Mouse (Mus musculus): ENCODE results near the gene Sp7. TPM values are rescaled to one million over a fixed set of nuclear protein-coding genes. Genes with fewer than 3 reads are reported as not detected.

Gene Sp7
- polyA plus RNA-seq, 1 experiment from 2014 or later: 1.2 TPM

GRCm38 (mm10) chr15:102331610-102332015, 35.4 kb downstream of the Sp7 start, which contains the start of gene Myg1:
Gene Myg1, plus strand, starts transcription at chr15:102331709.
- H3K36me3 ChIP-seq: peaks cover 65% of the 10 kb centered on the region
- H3K27me3 ChIP-seq: no peaks in the 10 kb centered on the region
- peak within 1 kb of the TSS; percentile 90 for H3K4me2 ChIP-seq
- ATAC-seq (ENCODE audit: low FRiP score): peak; percentile 94
- under 1% methylated on average over 30 of the region's 30 CpGs for WGBS
- peaks cover 31% of the 10 kb centered on the region for H3K4me1 ChIP-seq (replicated peaks)
- peak within 1 kb of the TSS; percentile 85 for H3K4me3 ChIP-seq
- H3K27ac ChIP-seq: peak within 1 kb of the TSS; percentile 77
- peak within 1 kb of the TSS; percentile 79 for H3K9ac ChIP-seq
- no peaks in the 10 kb centered on the region for H3K9me3 ChIP-seq

GRCm38 (mm10) chr15:102326892-102327291, 40.1 kb downstream of the Sp7 start:
- no peak overlapping the region for H3K27ac ChIP-seq
- ATAC-seq (ENCODE audit: low FRiP score): no peak
- 73% methylated on average over 8 of the region's 8 CpGs for WGBS
- peaks cover 39% of the 10 kb centered on the region for H3K36me3 ChIP-seq
- H3K4me1 ChIP-seq (replicated peaks): peaks cover 21% of the 10 kb centered on the region
- H3K4me2 ChIP-seq: peak overlapping the region; percentile 85
- H3K9ac ChIP-seq: peak overlapping the region; percentile 91
- H3K9me3 ChIP-seq: no peaks in the 10 kb centered on the region
- peak overlapping the region; percentile 89 for H3K4me3 ChIP-seq
- H3K27me3 ChIP-seq: no peaks in the 10 kb centered on the region

GRCm38 (mm10) chr15:102326022-102326576, 40.9 kb downstream of the Sp7 start, which contains the start of gene Pfdn5:
Gene Pfdn5, plus strand, starts transcription at chr15:102326116.
- ATAC-seq (ENCODE audit: low FRiP score): peak; percentile 91
- Histone ChIP-seq H3K27ac (peak within 1 kb of the TSS; percentile 75), H3K4me2 (peak within 1 kb of the TSS; percentile 85), H3K36me3 (peaks cover 39% of the 10 kb centered on the region), H3K4me3 (peak within 1 kb of the TSS; percentile 89), H3K9me3 (no peaks in the 10 kb centered on the region), H3K9ac (peak within 1 kb of the TSS; percentile 91), H3K4me1 (replicated peaks) (peaks cover 16% of the 10 kb centered on the region), H3K27me3 (no peaks in the 10 kb centered on the region)
- under 1% methylated on average over 40 of the region's 40 CpGs for WGBS

GRCm38 (mm10) chr15:102324654-102325473, 42.1 kb downstream of the Sp7 start:
- H3K4me3 ChIP-seq: peak overlapping the region; percentile 89; the same call in 1 of the 2 replicates
- no peak overlapping the region for H3K9ac ChIP-seq
- H3K27me3 ChIP-seq: no peaks in the 10 kb centered on the region
- ATAC-seq (ENCODE audit: low FRiP score): no peak
- WGBS: 81% methylated on average over 12 of the region's 12 CpGs
- H3K4me1 ChIP-seq (replicated peaks): peaks cover 13% of the 10 kb centered on the region
- H3K4me2 ChIP-seq: peak overlapping the region; percentile 85
- H3K9me3 ChIP-seq: no peaks in the 10 kb centered on the region
- H3K36me3 ChIP-seq: peaks cover 34% of the 10 kb centered on the region
- no peak overlapping the region for H3K27ac ChIP-seq

- 90% methylated on average over 6 of the region's 6 CpGs for WGBS
- Histone ChIP-seq H3K36me3 (peaks cover 29% of the 10 kb centered on the region), H3K9me3 (no peaks in the 10 kb centered on the region), H3K9ac (no peak overlapping the region), H3K4me3 (no peak overlapping the region), H3K27ac (no peak overlapping the region), H3K4me2 (no peak overlapping the region), H3K27me3 (no peaks in the 10 kb centered on the region), H3K4me1 (replicated peaks) (no peaks in the 10 kb centered on the region)
- no peak for ATAC-seq (ENCODE audit: low FRiP score)
These were observed 50.7 kb downstream of the Sp7 start for GRCm38 (mm10) chr15:102316263-102316662.

GRCm38 (mm10) chr15:102315292-102315691, 51.7 kb downstream of the Sp7 start:
- Histone ChIP-seq H3K27ac (no peak overlapping the region), H3K27me3 (no peaks in the 10 kb centered on the region), H3K4me3 (no peak overlapping the region), H3K4me2 (no peak overlapping the region), H3K9ac (no peak overlapping the region), H3K4me1 (replicated peaks) (no peaks in the 10 kb centered on the region), H3K36me3 (peaks cover 26% of the 10 kb centered on the region), H3K9me3 (no peaks in the 10 kb centered on the region)
- 90% methylated on average over 8 of the region's 8 CpGs for WGBS
- no peak for ATAC-seq (ENCODE audit: low FRiP score)

- no peak overlapping the region for H3K9ac ChIP-seq
- H3K36me3 ChIP-seq: peaks cover 23% of the 10 kb centered on the region
- H3K9me3 ChIP-seq: no peaks in the 10 kb centered on the region
- H3K4me1 ChIP-seq (replicated peaks): no peaks in the 10 kb centered on the region
- no peak overlapping the region for H3K4me2 ChIP-seq
- no peak for ATAC-seq (ENCODE audit: low FRiP score)
- no peaks in the 10 kb centered on the region for H3K27me3 ChIP-seq
- no peak overlapping the region for H3K27ac ChIP-seq
- H3K4me3 ChIP-seq: no peak overlapping the region
These were observed 55.5 kb downstream of the Sp7 start for GRCm38 (mm10) chr15:102311489-102311888.

- Histone ChIP-seq H3K27ac (no peak overlapping the region), H3K4me3 (no peak overlapping the region), H3K4me2 (no peak overlapping the region), H3K36me3 (peaks cover 28% of the 10 kb centered on the region), H3K4me1 (replicated peaks) (no peaks in the 10 kb centered on the region), H3K9me3 (no peaks in the 10 kb centered on the region), H3K9ac (no peak overlapping the region), H3K27me3 (no peaks in the 10 kb centered on the region)
- no peak for ATAC-seq (ENCODE audit: low FRiP score)
- 89% methylated on average over 10 of the region's 10 CpGs for whole genome bisulfite sequencing
These were observed 56.7 kb downstream of the Sp7 start for GRCm38 (mm10) chr15:102310074-102310845.

GRCm38 (mm10) chr15:102308717-102309116, 58.3 kb downstream of the Sp7 start:
- peaks cover 31% of the 10 kb centered on the region for H3K36me3 ChIP-seq
- no peaks in the 10 kb centered on the region for H3K9me3 ChIP-seq
- H3K4me2 ChIP-seq: no peak overlapping the region
- no peak overlapping the region for H3K27ac ChIP-seq
- 87% methylated on average over 9 of the region's 9 CpGs for WGBS
- ATAC-seq (ENCODE audit: low FRiP score): no peak
- H3K9ac ChIP-seq: no peak overlapping the region
- no peaks in the 10 kb centered on the region for H3K27me3 ChIP-seq
- H3K4me1 ChIP-seq (replicated peaks): no peaks in the 10 kb centered on the region
- no peak overlapping the region for H3K4me3 ChIP-seq

Other genes starting within 250 kb of the Sp7 start
- 50.8 and 57.4 TPM in 2 replicates for gene Spryd3, start 230.9 kb downstream of the Sp7 start, polyA plus RNA-seq (2015; fragmentation: Nextera tagmentation; extraction: Ambion mirVana)
- 0.49 and 1.2 TPM in 2 replicates for gene Igfbp6, start 222.8 kb downstream of the Sp7 start, polyA plus RNA-seq (2015; fragmentation: Nextera tagmentation; extraction: Ambion mirVana)
- gene Soat2, start 216.7 kb downstream of the Sp7 start, polyA plus RNA-seq (2015; fragmentation: Nextera tagmentation; extraction: Ambion mirVana): 0.14 TPM in 1 of 2 replicates, not detected in the other
- 68.8 and 71.7 TPM in 2 replicates for gene Zfp740, start 163.9 kb downstream of the Sp7 start, polyA plus RNA-seq (2015; fragmentation: Nextera tagmentation; extraction: Ambion mirVana)
- gene Csad, start 162.5 kb downstream of the Sp7 start, polyA plus RNA-seq (2015; fragmentation: Nextera tagmentation; extraction: Ambion mirVana): 43.2 and 44.5 TPM in 2 replicates
- 0.45 and 1.5 TPM in 2 replicates for gene Itgb7, start 135.2 kb downstream of the Sp7 start, polyA plus RNA-seq (2015; fragmentation: Nextera tagmentation; extraction: Ambion mirVana)
- gene Rarg, start 109.7 kb downstream of the Sp7 start, polyA plus RNA-seq (2015; fragmentation: Nextera tagmentation; extraction: Ambion mirVana): 5.7 and 7.1 TPM in 2 replicates
- gene Gm9918, start 96.6 kb downstream of the Sp7 start, polyA plus RNA-seq (2015; fragmentation: Nextera tagmentation; extraction: Ambion mirVana): 0.14 and 0.22 TPM in 2 replicates
- 54.7 TPM in 2 replicates for gene Mfsd5, start 87.7 kb downstream of the Sp7 start, polyA plus RNA-seq (2015; fragmentation: Nextera tagmentation; extraction: Ambion mirVana)
- gene Espl1, start 70.9 kb downstream of the Sp7 start, polyA plus RNA-seq (2015; fragmentation: Nextera tagmentation; extraction: Ambion mirVana): 7.0 and 7.2 TPM in 2 replicates
- gene Pfdn5, start 41.1 kb downstream of the Sp7 start, polyA plus RNA-seq (2015; fragmentation: Nextera tagmentation; extraction: Ambion mirVana): 502 and 514 TPM in 2 replicates
- gene Myg1, start 35.5 kb downstream of the Sp7 start, polyA plus RNA-seq (2015; fragmentation: Nextera tagmentation; extraction: Ambion mirVana): 91.8 and 96.4 TPM in 2 replicates
- 33.3 and 34.8 TPM in 2 replicates for gene Aaas, start 16.4 kb downstream of the Sp7 start, polyA plus RNA-seq (2015; fragmentation: Nextera tagmentation; extraction: Ambion mirVana)
- 4.6 and 6.0 TPM in 2 replicates for gene Sp1, start 39.0 kb upstream of the Sp7 start, polyA plus RNA-seq (2015; fragmentation: Nextera tagmentation; extraction: Ambion mirVana)
- gene Amhr2, start 78.2 kb upstream of the Sp7 start, polyA plus RNA-seq (2015; fragmentation: Nextera tagmentation; extraction: Ambion mirVana): 0.14 and 0.40 TPM in 2 replicates
- gene Prr13, start 91.8 kb upstream of the Sp7 start, polyA plus RNA-seq (2015; fragmentation: Nextera tagmentation; extraction: Ambion mirVana): 107 and 109 TPM in 2 replicates
- gene Pcbp2, start 103.4 kb upstream of the Sp7 start, polyA plus RNA-seq (2015; fragmentation: Nextera tagmentation; extraction: Ambion mirVana): 148 and 150 TPM in 2 replicates
- 6.3 and 17.2 TPM in 2 replicates for gene Gm10337, start 136.5 kb upstream of the Sp7 start, polyA plus RNA-seq (2015; fragmentation: Nextera tagmentation; extraction: Ambion mirVana)
- gene Map3k12, start 149.9 kb upstream of the Sp7 start, polyA plus RNA-seq (2015; fragmentation: Nextera tagmentation; extraction: Ambion mirVana): 48.9 and 49.6 TPM in 2 replicates
- gene Tarbp2, start 151.0 kb upstream of the Sp7 start, polyA plus RNA-seq (2015; fragmentation: Nextera tagmentation; extraction: Ambion mirVana): 94.5 and 94.6 TPM in 2 replicates
- gene Npff, start 157.8 kb upstream of the Sp7 start, polyA plus RNA-seq (2015; fragmentation: Nextera tagmentation; extraction: Ambion mirVana): 6.1 and 7.1 TPM in 2 replicates